Mouse (Mus musculus) thymus, postnatal 0 days (tissue): ENCODE data around the gene Usp2. TPM values are rescaled to one million over a fixed set of nuclear protein-coding genes. Genes with fewer than 3 reads are reported as not detected.
A peak's percentile ranks its signal among the peaks of the same experiment; 100 is the strongest.
"Not testable (repeated sequence)": the region's sequence is repeated elsewhere in the genome, so short reads cannot be mapped to it uniquely, and the experiment has no call there.

Source experiments
- DNase-seq: peaks from one replicate; pipeline ENCODE4 v3.0.0-alpha.2; 2015; ENCODE audit warnings: low spot score
- polyA plus RNA-seq: library from polyadenylated mRNA; unstranded; fragments of >200 nt; fragmentation: Nextera tagmentation; extraction: Ambion mirVana; gene quantifications from 2 replicates; pipeline ENCODE4 v1.2.1, GENCODE M21; 2015

The Usp2 gene
- polyA plus RNA-seq, 1 experiment from 2014 or later, result 13.1 TPM

DNA sequence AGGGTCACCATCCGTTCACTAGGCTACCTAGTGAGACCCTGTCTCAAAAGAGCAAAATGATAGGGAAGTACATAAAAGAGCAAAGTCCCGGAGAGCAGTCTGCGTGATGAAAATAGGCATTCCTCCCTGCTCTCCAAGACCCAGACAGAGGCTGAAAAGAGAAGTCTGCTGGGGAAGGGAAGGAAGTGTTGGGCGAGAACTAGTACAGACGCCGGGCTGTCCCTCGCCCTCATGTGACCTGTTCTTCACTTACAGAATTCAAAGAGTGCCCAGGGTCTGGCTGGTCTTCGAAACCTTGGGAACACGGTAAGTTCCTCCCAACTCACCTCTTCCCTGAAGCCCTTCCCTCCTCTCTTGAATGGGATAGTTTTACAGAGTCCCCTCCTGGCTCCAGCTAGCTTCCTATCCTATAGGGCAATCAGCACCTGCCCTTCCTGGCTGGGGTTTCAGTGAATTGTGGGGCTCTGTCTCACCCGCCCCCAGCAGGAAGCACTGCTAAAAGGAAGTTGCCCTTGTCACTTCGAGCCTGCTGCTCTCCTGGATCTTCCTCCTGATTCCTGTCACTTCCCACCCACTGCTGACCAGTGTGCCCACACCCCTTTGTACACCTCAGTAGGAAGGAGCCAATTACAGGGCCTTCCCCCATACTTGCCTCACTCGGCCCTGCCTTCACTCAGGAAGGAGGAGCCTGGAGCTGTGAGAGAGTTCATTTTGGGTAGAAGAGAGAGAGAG is 22.2 kb downstream of the Usp2 start:
- peak; percentile 44 for DNase-seq

DNA sequence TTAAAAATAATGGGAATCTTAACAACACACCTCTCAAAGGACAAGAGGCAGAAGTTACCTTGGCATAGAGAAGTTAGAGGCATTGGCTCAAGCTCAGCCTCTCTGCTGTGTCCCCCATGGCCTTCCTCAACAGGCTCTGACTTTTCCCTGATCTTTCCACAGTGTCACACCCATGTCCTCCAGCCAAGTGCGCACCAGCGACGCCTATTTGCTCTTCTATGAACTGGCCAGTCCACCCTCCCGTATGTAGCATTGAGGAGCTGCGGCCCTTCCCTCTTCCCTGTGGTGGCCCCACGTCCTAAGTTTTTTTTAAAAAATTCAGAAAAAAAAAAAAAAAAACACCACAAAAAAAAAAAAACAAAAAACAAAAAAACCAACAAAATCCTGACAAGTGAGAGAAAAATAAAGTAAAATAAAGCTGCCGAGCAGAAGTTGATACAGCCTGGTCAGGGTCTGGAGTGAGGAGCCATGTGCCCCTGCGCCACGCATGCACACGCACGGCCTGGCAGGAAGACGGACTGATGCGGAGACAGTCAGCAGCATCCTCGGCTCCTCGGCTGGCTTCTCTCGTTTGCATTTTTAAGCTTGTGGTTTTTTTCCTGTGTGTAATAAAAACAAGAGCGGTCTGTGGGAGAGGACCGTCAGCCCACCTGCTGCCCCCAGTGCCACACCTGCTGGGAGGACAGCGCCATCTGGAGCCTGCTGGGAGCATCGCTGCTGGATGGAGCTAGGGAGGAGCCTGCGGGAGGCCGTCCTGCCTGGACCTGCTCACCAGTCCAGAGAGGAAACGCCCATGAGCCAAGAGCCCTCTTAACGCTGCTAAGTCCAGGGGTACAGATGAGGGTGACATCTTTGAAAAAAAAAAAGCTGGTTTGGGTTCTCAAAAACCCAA is 27.0 kb downstream of the Usp2 start:
- DNase-seq, result peak; percentile 83

DNA sequence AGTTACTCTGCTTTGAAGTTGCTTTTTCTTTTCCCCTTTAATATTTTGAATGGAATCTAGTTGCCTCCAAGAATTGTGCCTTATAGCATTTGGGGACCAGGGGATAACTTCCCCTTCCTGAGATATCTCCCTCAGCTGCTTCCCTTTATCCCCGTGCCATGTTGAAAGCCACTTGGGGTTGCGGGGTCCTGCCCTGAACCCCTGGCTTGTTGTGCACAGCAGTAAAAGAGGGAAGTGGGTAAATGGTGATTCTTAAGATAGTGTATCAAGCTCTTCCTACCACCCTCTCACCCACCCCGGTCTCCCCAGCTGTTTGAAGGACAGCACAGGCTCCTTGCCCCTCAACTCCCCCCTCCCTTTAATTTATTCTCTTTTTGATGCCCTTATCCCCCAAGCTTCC is 27.9 kb downstream of the Usp2 start:
- DNase-seq, result no peak

DNA sequence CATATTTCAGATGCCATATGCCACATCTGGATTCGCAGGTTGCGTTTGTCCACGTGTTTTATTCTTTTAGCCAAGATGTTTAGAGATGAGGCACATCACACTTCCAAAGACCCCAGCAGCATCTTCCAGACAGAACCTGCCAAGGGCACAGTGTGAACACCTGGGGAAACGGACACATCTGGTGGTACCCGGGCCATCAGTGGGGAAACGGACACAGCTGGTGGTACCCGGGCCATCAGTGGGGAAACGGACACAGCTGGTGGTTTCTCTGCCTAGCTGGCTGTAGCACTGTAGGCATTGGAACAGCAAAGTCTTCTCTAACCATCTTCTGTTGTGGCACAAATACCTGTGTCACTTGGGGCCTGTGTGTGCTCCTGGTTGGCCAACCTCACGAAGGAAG is 29.0 kb downstream of the Usp2 start:
- DNase-seq, result no peak

DNA sequence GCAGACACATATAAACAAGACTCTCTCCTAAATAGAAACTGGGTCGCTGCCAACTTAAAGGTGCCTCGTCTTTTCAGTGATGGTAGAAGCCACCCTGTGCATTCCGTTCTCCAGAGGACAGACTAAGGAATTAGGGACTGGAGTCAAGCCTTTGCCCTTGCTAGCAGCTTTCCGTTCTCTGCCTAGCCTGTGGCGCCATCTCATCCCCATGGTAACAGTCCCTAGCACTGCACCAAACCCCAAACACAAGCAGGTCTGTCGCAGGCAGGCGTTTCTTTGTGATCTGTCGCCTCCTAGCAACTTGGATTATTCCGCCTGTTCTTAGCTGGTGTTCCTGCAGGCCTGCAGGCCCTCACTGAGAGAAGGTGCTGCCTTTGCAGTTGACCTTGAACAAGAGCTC is 29.7 kb downstream of the Usp2 start:
- no peak for DNase-seq

DNA sequence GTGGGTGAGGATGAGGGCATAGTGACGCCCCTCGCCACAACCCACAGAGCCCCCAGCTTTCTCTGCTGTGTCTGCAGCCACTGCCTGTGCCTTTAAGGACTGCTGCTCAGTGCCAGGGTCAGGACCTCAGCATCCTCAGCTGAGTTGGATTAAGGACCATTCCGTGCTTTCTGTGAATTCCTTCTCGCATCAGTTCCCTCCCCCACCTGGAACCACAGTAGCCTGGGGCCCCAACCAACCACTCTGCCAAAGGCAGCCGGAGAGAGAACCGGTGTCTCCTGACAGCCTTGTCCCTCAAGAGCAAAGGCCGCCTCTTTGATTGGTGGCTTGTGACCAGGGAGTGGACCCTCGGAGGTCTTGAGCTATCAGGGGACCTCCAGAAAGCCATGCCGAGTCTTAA is 34.7 kb downstream of the Usp2 start, which contains the start of gene Mfrp:
Gene Mfrp, plus strand, starts transcription at position 240 of the 400 bp plus-strand sequence.
- no peak for DNase-seq

DNA sequence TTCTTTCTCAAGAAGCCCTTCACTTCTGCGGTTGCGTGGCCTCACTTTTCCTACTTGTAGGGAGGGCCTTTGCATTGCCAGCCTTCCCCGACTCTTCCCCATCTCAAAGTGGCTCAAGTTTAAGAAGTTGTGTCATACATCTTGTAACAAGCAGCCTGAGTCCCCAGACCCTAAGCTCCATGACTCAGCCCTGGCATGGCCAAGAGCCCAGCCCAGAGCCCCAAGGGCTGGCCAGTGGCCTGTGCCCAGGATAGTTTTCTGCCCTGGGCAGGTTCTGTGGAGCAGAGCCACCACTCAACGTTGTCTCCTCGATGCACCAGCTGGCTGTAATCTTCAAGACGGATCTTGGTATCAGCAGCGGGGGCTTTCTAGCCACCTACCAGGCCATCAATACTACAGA is 38.1 kb downstream of the Usp2 start:
- DNase-seq, result no peak

DNA sequence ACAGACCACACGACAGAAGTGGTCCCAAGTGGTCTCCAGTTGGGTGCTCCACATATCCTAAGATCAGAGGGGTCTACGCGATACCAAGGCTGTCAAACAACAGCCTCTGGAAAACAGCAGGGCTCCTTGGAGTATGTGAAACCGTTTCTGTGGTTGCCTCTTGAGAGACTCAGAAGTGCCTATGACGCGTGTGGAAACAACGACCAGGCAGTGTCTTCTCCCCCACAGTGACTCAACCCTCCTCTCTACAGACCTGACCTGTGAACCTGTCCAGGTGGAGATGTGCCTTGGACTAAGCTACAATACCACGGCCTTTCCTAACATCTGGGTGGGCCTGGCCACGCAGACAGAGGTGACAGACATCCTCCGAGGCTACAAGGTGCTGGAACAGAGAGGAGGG is 39.0 kb downstream of the Usp2 start:
- no peak for DNase-seq

DNA sequence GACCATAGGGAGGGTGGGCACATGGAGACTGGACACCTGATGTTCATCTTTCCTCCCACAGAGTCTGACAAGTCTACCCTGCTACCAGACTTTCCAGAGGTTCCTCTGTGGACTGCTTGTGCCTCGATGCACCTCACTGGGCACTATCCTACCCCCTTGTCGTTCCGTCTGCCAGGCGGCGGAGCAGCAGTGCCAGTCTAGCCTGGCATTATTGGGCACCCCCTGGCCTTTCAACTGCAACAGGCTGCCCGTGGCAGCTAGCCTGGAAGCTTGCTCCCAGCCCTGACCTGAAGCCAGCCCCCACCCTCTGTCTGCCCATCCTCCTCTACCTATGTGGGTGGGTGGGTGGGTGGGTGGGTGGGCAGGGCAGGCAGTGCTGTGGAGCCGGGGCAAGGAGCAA is 39.4 kb downstream of the Usp2 start:
- DNase-seq, result no peak

DNA sequence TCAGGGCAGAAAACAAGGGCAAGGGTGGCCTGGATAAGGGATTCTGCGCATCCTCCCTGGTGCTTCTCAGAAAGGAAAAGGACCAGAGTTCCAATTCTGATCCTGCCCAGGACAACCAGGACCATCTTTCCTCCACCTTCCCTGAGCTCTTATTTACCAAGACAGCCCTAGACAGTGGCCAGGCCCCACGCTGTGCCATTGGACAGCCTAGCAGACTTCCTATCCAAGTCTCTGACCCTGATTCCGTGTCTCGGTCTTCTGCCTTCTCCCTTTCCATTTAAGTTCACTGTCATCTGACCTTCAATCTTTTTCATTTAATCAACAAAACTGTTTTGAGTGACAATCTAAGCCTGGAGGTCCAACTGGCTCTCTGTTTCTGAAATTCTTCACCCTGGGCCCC is 39.8 kb downstream of the Usp2 start:
- DNase-seq, result no peak

DNA sequence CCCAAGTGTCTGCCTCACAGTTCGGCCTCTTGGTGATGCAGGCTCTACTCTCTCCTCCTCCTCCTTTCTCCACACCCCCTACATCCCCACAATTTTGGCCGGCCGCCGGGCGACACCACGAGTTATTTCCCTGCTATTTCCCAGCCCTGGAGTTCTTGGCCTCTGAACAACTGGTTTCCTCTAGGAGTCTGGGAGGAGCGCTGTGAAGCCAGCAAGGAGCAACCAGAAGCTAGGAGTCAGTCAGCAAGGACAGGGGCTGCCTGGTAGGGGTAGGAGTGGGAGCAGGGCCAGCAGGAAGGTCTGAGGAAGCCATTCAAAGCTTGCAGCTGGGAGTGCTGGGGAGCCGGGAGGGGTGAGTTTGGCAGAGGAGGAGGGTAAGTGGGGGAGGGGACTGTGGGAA is 40.3 kb downstream of the Usp2 start, which contains the start of gene C1qtnf5:
Gene C1qtnf5, plus strand, starts transcription at position 136 of the 400 bp plus-strand sequence.
- no peak for DNase-seq

DNA sequence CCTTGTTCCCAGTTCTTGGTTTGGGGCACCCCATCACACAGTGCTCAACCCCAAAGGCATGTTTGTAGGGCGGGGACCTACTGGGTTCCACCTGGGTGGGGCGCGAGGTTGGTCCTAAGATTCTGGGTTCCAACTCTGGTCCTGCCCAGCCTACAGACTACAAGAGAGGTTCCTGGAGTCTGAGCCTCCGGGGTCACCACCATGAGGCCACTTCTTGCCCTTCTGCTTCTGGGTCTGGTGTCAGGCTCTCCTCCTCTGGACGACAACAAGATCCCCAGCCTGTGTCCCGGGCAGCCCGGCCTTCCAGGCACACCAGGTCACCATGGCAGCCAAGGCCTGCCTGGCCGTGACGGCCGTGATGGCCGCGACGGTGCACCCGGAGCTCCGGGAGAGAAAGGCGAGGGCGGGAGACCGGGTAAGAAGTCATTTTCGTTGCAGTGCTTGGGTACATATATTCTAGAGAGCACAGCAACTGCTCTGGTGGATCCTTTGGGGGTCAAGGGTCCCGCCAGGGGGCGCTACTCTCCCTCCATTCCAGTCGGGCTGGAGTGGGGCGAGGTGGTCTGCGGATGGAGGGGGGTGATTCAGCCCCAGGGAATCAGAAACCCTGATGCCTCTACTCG is 40.8 kb downstream of the Usp2 start:
- DNase-seq, result no peak

DNA sequence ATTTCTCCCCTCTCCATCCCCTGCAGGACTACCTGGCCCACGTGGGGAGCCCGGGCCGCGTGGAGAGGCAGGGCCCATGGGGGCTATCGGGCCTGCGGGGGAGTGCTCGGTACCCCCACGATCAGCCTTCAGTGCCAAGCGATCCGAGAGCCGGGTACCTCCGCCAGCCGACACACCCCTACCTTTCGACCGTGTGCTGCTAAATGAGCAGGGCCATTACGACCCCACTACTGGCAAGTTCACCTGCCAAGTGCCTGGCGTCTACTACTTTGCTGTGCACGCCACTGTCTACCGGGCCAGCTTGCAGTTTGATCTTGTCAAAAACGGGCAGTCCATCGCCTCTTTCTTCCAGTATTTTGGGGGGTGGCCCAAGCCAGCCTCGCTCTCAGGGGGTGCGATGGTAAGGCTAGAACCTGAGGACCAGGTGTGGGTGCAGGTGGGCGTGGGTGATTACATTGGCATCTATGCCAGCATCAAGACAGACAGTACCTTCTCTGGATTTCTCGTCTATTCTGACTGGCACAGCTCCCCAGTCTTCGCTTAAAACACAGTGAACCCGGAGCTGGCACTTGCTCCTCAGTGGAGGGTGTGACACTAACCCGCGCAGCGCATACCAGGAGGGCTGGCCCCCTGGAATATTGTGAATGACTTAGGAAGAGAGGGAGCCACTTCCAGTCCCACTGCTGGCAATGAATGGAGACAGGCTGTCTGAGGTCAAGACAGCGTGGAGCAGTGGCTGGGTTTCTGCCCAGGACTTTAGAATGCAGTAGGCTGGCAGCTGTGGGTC is 41.6 kb downstream of the Usp2 start:
- DNase-seq, result no peak

DNA sequence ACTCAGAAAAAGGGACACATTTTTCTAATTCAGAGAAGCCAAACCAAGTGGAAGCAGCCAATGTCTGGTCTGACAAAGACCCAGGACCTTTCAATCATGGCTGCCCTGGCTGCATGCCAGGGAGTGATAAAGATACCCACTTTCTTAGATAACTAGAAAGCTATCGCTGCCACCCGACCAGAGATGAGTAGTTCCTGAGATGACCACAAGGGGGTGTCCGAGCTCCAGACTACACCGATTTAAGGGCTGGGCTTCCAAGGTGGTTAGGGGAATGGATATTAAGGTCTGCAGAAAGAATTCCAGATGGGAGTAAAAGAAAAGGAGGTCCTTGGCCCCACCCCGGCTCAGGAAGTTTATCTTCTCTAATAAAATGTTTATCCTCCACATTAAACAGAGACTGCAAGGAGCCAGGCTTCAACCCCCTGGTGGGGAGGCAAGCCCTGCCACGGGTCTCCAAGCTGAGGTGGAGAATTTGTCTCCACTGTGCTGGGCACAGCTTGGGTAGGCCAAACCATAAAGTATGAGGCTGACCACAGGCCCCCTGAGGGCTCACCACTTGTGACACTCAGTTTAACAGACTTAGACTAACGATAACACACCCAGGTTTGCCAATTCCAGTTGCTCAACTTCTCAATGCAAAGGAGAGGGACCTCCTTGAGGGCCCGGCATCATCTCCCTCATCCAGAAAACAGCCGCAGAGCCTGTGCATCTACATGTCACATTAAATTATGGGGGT is 42.7 kb downstream of the Usp2 start:
- peak; percentile 79 for DNase-seq

DNA sequence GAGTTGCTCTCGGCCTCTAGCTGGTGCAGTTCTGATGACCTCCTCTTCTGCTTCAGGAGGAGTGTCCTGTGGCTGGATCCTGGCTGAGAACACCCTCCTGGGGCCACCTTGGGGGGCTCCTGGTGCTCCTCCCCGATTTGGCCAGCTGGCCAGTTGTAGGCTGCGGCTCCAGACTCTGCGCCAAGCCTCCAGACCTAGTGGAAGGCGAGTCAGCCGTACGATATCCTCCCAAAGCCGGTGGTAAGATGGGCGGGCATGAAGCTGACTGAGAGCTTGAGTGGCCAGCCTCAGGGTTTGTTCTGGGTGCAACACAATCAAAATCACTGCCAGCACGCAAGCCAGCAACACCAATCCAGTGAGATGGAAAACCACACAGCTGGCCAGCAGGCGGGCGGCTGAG is 45.1 kb downstream of the Usp2 start:
- DNase-seq, result not testable (repeated sequence)

DNA sequence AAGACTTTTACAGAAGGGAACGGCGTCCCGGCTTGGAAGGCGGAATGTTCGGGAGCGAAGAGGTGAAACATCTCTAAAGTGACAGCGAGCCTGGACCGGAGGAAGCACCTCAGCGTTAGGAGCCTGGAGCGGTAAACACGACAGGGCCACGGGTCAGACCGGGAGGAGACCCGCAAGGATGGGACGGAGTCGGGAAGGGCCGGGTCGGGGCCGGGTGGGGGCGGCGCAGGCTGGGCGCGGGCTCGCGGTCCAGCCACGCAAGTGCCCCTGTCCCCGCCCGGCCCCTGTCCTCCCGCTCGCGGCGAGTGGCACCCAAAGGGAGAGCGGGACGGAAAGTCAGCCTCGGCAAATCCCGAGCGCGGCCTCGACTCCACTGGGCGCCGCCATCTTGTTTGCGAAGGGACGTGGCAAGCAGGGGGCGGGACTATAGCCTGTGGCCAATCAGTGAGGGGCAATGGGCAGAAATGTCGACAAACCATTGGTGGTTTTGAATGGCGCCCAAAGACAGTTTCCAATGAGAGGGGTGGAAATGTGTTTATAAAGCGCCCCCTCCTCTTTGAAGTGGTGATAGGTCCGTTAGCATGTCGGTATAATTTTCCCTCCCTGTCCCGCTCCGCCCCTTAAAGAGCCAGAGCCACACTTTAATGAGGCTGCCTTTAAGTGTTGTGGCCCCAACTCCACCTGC is 46.4 kb downstream of the Usp2 start, which contains the start of the genes Gm49380 and Rnf26:
Gene Gm49380, minus strand, starts transcription at position 396 of the 685 bp plus-strand sequence.
Gene Rnf26, minus strand, starts transcription at position 413 of the 685 bp plus-strand sequence.
- DNase-seq, result peak; percentile 97

DNA sequence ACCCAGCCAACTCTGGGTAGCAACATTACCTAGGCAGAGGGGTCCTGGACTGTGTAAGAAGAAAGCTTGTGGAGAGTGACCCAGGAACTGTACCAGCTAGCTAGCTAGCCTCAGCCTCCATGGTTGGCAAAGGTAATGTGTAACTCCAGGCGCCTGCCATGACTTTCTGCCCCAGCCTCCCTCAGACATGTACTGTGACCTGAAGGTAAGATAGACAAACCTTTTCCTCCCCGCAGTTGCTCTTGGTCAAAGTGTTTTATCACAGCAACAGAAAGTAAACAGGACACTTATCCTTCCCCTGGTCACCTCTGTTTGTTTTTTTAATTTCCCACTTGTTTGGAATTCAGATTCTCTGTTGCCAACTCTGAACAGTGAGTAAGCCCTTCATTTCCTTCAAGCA is 47.6 kb downstream of the Usp2 start:
- no peak for DNase-seq

DNA sequence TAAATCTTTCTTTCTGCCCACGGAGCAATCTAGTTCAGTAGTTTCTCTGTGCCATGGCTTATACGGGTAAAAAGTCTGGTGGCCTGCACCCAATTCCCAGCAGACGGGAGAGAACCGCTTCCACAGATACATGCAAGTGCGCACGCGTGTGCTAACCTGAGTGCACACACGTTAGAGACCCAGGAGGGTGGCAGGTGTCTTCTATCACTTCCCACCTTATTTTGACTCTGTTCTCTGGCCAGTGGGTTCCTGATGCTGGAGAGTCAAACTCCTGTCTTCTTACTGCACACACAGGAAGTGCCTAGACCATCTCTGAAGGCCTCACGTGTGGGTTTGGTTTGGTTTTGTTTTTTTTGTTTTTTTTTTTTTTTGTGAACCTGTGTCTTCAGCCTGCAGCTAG is 48.8 kb downstream of the Usp2 start:
- DNase-seq, result peak; percentile 47

DNA sequence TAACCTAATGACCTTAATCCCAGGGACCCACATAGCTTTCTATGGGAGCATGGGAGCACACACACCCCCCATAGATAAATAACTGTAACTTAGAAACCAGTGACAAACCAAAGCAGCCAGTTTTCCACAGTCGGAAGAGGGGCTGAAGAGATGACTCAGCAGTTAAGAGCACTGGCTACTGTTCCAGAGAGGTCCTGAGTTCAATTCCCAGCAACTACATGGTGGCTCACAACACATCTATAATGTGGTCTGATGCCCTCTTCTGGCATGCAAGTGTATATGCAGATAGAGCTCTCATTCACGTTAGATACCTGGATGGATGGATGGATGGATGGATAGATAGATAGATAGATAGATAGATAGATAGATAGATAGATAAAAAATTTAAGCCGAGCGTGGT is 49.4 kb downstream of the Usp2 start:
- DNase-seq, result no peak

DNA sequence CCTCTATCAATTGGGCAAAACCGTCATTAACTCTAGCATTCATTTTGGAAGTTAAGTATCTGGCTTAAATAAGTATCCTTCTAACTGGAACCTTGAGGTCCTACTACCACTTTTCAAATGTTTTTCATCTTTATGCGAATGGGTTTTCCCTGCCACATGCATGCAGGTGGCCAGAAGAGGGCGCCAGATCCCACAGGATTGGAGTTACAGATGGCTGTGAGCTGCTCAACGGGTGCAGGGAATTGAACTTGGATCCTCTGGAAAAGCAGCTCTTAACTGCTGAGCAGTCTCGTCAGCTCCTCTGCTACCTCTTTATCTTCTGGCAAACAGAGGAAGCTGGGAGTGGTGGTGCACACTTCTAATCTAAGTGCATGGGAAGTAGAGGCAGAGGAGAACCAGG is 52.2 kb downstream of the Usp2 start:
- peak; percentile 62 for DNase-seq
